Mouse (Mus musculus) CD4-positive helper T cell, adult 2 months (primary cell): ENCODE results near the gene Tiam1.

ENCODE experiments used
- DNase-seq: peaks from one replicate; pipeline ENCODE4 v3.0.0-alpha.2; 2012; ENCODE audit warnings: low read depth, missing footprints, low spot score

Tiam1 gene

GRCm38 (mm10) chr16:89993991-89994825 is 149.4 kb downstream of the Tiam1 start:
- peak; percentile 51 for DNase-seq

DNA sequence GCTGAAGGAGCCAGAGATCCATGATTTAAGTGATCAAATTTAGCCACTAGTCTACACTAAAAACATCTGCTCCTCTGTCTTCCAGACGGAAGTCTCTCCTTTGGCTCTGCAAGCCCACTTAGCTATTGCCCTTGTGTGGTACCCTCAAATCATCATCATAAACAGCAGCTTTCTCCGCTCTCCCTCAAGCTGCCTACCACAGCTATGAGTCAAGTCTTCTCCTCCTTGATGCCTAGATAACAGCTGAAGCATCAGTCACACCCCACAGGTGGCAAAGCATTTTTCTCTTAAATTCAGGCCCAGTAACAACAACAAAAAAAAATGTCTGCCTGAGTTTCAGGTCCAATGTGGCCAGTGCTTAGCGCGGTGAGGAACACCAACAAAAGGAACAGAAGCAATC is 150.1 kb downstream of the Tiam1 start:
- DNase-seq, result peak; percentile 47

- DNase-seq, result no peak
Observed at GRCm38 (mm10) chr16:89991701-89992152, 151.8 kb downstream of the Tiam1 start.

GRCm38 (mm10) chr16:89990288-89990955 is 153.1 kb downstream of the Tiam1 start:
- no peak for DNase-seq

DNA sequence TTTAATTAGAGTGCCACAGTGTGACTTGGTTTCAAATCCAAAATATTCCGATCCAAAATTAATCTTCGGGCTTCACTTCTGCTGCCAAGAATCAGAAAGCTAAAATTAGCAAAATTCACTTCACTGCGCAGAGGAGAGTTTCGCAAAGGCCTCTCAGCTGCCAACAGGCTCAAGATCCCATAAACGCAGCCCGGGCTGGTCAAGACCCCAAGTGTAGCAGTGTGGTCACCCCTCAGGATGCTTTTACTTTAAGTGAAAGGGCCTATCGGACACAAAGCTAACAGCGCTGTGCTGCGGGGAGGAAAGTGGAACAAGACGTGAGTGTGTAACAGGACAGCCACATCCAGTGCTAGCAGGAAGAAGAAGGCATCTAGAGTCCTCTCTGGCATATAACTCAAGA is 153.8 kb downstream of the Tiam1 start:
- DNase-seq, result no peak

- peak; percentile 63 for DNase-seq
Observed at GRCm38 (mm10) chr16:89986672-89987362, 156.8 kb downstream of the Tiam1 start.

DNA sequence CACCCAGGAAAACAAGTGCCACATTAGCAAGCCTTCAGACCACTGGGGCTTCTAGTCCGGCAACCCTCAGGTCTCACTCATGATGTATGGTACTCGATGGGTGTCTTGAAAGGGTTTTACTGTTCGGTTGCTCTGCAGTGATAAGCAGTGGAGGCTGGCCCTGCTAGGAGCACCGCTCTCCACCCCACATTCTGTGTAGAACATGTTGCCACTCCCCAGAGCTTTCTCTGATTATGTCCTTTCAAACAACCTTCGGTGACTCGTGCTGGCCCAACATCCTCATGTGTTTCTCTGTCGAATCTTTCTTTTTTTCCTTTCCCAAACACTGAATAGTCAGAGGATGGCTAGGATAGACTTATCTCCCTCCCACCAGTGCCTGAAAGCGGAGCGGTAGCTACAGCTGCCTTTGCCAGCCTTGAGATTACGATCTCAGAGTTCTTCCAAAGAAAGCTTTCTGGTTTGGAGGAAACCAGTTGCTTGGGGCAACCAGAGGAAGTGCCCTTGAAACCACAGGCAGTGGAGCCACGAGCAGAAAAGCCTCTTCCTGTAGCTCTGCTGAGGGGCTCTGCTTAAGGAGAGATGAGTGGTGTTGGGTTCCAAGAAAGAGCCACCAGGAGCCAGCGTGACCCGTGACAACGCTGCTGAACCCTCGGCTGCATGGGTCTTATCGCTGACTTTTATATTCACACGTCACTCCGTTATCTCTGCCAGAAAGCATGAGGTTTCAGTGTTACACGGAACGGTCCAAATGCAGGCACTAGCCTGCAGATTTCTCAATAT is 157.7 kb downstream of the Tiam1 start:
- DNase-seq, result peak; percentile 86

- no peak for DNase-seq
Observed at GRCm38 (mm10) chr16:89980075-89980744, 163.4 kb downstream of the Tiam1 start.

GRCm38 (mm10) chr16:89975441-89975840 is 168.1 kb downstream of the Tiam1 start:
- no peak for DNase-seq

GRCm38 (mm10) chr16:89973814-89974712 is 169.5 kb downstream of the Tiam1 start:
- DNase-seq, result peak; percentile 64

- DNase-seq, result peak; percentile 85
Observed at GRCm38 (mm10) chr16:89972854-89973487, 170.6 kb downstream of the Tiam1 start.

DNA sequence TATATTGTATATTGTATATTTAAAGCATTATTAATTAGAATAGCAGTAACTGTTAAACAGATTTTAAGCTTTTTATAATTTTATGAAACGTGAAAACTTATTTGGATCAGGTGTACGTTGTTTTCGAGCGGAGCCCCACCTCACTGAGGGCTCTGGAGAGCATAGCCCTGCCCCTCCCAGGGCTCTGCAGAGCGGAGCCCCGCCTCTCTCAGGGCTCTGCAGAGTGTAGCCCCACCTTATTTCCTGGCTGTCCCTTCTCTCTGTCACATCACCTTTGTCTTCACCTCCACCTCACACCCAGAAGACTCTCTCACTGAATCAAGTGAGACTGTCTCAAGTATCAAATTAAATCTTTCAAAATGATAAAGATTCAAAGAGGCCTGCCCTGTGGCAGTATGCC is 171.6 kb downstream of the Tiam1 start:
- DNase-seq, result no peak

- DNase-seq, result no peak
Observed at GRCm38 (mm10) chr16:89968058-89968457, 175.5 kb downstream of the Tiam1 start.

- DNase-seq, result no peak
Observed at GRCm38 (mm10) chr16:89962876-89963275, 180.7 kb downstream of the Tiam1 start.

DNA sequence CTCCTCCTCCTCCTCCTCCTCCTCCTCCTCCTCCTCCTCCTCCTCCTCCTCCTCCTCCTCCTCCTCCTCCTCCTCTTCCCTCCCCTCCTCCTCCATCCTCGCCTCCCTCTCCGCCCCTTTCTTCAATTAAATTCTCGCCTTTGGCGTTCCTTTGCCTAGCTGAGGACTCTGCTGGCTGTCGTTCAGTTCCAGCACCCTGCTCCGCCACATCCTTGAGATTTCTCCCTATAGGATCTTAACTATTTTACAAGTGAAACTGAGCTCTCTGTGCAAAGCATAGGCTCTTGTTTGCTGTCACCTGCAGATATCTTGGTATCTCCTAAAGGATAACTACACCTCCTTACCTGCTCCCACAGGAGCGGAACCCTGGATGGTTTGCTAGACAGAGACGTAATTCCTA is 182.7 kb downstream of the Tiam1 start:
- no peak for DNase-seq

DNA sequence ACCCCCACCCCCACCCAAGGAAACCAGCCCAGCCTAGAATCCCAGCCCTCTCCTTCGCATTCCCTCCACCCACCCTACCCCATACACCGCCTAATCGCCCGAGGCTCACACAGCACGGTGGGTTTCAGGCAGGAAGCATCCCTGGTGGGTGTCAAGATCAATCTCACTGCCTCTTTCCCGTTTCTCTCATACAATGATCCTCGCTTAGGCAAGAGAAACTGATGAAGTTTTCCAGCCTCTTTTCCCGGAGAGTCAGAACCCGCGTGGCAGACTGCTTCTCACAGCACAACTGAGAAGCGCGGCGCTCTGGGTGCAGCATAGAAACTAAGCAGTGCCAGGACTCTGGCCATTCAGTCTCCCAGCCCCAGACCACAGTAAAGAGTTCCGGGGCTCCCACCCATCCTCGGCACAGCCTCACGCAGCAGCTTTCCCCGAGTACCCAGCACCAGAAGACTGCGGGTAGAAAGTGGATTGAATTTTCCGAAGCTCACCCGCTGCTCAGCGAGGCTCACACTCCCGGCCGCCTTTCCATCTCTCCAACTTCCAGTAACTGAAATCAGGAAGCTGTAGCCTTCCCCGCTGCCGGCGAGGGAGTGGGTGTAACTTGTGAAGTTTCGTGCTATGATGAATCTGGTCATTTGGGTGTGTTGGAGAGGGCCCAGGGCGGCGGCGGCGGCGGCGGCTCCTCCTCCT is 183.2 kb downstream of the Tiam1 start:
- DNase-seq, result no peak

GRCm38 (mm10) chr16:89958982-89959381 is 184.6 kb downstream of the Tiam1 start:
- DNase-seq, result no peak

DNA sequence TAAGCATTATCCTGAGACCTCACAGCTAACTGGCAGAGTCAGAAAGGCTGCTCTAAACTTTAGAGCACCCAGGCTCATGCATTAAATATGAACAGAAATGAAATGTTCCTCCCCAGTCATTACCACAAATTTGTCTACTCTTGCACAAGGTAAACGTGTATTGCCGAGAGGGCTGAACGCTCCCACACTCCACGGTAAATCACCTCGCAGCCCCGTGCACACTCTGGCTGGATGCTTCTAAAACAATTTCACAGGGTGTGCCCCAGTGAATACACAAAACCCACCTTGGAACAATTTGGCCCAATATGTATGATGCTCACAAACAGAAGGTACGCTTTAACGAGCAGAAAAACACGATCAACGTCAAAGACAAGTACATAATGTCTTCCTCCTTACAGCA is 185.5 kb downstream of the Tiam1 start:
- DNase-seq, result no peak

DNA sequence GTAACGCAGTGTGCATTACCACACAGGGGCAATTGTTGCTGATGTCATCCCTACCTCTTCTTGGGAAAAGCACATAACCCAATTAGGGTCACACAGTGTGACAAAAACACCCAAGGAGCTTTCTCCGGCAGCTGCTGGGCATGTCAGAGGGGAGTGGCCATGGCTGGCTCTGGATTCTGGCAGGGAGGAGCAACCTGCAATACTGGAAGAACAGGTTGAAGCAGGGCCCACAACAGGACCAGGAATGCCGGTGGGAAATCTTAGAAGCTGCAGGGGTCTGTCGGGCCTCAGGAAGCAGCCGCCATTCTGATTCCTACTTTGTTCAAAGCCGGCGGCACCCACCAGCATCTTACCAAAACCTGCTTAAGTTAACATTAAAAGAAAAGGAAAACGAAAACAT is 189.0 kb downstream of the Tiam1 start:
- no peak for DNase-seq
